Comparison of ENCODE assay signal across 8 mouse cellular contexts in the genomic region with DNA sequence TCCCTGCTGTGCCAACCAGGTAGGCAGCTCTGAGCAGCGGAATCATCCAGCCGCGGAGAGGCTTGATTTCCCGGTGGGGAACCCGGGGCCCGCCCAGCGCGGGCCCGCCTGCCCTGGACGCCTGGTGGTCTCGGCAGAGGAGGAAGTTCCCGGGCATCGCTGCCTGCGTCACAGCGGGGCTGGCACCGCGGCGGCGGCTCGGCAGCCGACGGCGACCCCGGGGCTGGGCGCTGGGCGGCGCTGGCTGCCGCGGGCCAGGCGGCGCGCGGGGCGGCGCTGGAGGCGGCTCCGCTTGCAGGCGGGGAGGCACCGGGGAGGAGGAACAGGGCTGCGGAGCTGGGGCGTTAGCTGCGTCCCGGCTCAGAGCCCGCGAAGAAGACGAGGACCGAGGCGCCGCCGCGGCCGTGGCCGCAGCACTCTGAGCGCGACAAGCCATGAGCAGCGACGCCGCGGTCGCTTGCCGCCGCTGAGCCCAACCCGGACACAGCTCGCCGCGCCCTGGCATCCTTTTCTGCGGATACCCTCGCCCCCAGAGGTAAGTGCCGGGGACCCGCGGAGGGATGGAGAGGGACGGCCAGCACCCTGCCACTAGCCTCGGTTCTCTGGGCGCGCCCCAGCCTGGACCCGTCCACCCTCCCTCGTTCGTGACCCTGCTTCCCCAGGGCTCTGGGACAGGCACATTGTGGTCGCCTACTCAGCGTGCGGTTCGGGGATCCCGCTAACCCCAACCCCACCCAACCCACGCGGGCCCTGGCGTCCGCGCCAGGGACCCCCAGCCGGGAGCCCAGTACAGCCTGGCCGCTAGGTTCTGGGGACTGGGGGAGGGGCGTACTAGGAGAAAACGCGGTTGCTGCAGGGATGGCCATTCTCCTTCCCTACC. TPM values are rescaled to one million over a fixed set of nuclear protein-coding genes. Genes with fewer than 3 reads are reported as not detected.
DNase-seq lines count a peak whose midpoint lies in the region; ATAC-seq and TF ChIP-seq lines count a peak whose summit lies in the region.

A gene (plus strand): TSS at position 293 of the 880 bp plus-strand sequence.

- peak; percentile 47 for TF ChIP-seq CTCF in gastrocnemius, adult 2 months (IDR thresholded peaks at IDR 0.05)

- DNase-seq in cerebellum, postnatal 4 days (ENCODE audit: low spot score in 2 of 2), result peak; percentile 68 to 82
- peak; percentile 92 for DNase-seq in gastrocnemius, adult 2 months
- DNase-seq in left cerebral cortex, adult 9 months (ENCODE audit: low spot score in 2 of 2), result peak; percentile 50 to 80
- peak; percentile 74 to 81 for DNase-seq in right cerebral cortex, adult 2 months (ENCODE audit: low spot score in 2 of 2)
- peak; percentile 47 for DNase-seq in urinary bladder, postnatal 10 days (ENCODE audit: low spot score)

- peak within 1 kb of the TSS; percentile 96 for H3K4me3 ChIP-seq in gastrocnemius, adult 2 months
- H3K4me3 ChIP-seq in hindbrain, embryonic 16.5 days (ENCODE audit: low read length), result peak within 1 kb of the TSS; percentile 87
- peak within 1 kb of the TSS; percentile 100 for H3K4me3 ChIP-seq in megakaryocyte, embryonic 14.5 days (replicated peaks)

- H3K9ac ChIP-seq in hindbrain, embryonic 16.5 days (ENCODE audit: low read depth, low read length), result peak within 1 kb of the TSS; percentile 88

- WGBS in hindbrain, embryonic 16.5 days, result under 1% methylated on average over 68 of the region's 93 CpGs

- ATAC-seq in activated CD4-positive, CD25-positive, alpha-beta regulatory T cell, adult 4 months, result peak; percentile 71
- peak; percentile 95 for ATAC-seq in hindbrain, embryonic 16.5 days

- intact Hi-C loops in gastrocnemius, adult 2 months (cut with DNase I), result loop anchor here (1.0 kb wide), 1 partner anchor 135 kb away; no protein-coding TSS in a partner anchor

- no peaks in the 10 kb centered on the region for H3K27me3 ChIP-seq in hindbrain, embryonic 16.5 days (replicated peaks; ENCODE audit: control insufficient read depth, insufficient read depth, low read length)
- H3K27me3 ChIP-seq in megakaryocyte, embryonic 14.5 days (replicated peaks), result no peaks in the 10 kb centered on the region

- H3K4me1 ChIP-seq in hindbrain, embryonic 16.5 days (ENCODE audit: control insufficient read depth, insufficient read depth, low read depth, low read length), result peaks cover 9% of the 10 kb centered on the region
- H3K4me1 ChIP-seq in megakaryocyte, embryonic 14.5 days, result peaks cover 74% of the 10 kb centered on the region

- H3K27ac ChIP-seq in gastrocnemius, adult 2 months, result peak within 1 kb of the TSS; percentile 94
- peak within 1 kb of the TSS; percentile 88 for H3K27ac ChIP-seq in hindbrain, embryonic 16.5 days (ENCODE audit: low read depth, low read length)

- H3K4me2 ChIP-seq in hindbrain, embryonic 16.5 days (ENCODE audit: low read length), result peak within 1 kb of the TSS; percentile 78

- H3K9me3 ChIP-seq in hindbrain, embryonic 16.5 days (ENCODE audit: control insufficient read depth, low read length), result no peaks in the 10 kb centered on the region
- H3K9me3 ChIP-seq in megakaryocyte, embryonic 14.5 days, result no peaks in the 10 kb centered on the region

- no peaks in the 10 kb centered on the region for H3K36me3 ChIP-seq in hindbrain, embryonic 16.5 days (ENCODE audit: control insufficient read depth, insufficient read depth, low read length)
- H3K36me3 ChIP-seq in megakaryocyte, embryonic 14.5 days (replicated peaks; ENCODE audit: low read length), result peaks cover 15% of the 10 kb centered on the region

RNA-seq across cellular contexts. Expression of the gene that starts here (rescaled TPM):
- polyA plus RNA-seq in activated CD4-positive, CD25-positive, alpha-beta regulatory T cell, adult 4 months (2017; shearing (Covaris generic)), result 10 to 100 TPM; 59.7 to 61.9 TPM
- 10 to 100 TPM in 1 of 2 experiments, 1 to 10 TPM in 1; 8.1 to 17.0 TPM for total RNA-seq in gastrocnemius, adult 2 months (2021)
- 14.1 and 15.1 TPM in 2 replicates for polyA plus RNA-seq in hindbrain, embryonic 16.5 days (2015; fragmentation: Nextera tagmentation; extraction: Ambion mirVana)
- polyA plus RNA-seq in megakaryocyte, embryonic 14.5 days (2012; ENCODE audit: insufficient read depth, low replicate concordance), result 30.7 and 117 TPM in 2 replicates

Comparison
In these comparisons a context has a peak if more than half of its experiments do, and no peak if none do; other contexts are left out.
1. Peak in every context shown above with its lines: DNase-seq, ATAC-seq, H3K4me3 ChIP-seq and H3K27ac ChIP-seq.